Mouse (Mus musculus) frontal cortex, postnatal 25 days (tissue): ENCODE results near the gene Serpini2.
"Not testable (repeated sequence)": the region's sequence is repeated elsewhere in the genome, so short reads cannot be mapped to it uniquely, and the experiment has no call there.

ENCODE experiments used
- DNase-seq, 2 experiments: peaks; one replicate each; pipeline ENCODE4 v3.0.0; 2022; ENCODE audit warnings: low spot score in 2 of 2

The Serpini2 gene

DNA sequence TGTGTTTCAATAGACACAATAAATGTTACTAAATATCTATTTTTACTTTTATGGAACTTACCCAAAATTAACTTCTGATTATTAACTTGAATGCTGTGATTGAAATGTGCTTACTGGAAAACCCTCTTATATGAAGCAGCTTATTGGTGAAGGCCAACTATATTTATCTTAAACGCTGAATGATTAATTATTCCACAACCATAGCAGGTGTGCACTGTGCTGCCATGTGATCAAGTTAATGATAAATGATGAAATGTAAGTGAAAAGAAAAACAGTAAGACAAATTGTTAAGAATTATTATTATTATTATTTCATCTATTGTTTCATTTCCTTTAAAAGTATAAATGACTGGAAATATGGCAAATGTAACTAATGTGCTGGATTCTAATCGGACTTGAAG is at the start of gene Serpini2:
Gene Serpini2 (minus strand): TSS at position 101 of the 400 bp plus-strand sequence.
- DNase-seq: no peak

DNA sequence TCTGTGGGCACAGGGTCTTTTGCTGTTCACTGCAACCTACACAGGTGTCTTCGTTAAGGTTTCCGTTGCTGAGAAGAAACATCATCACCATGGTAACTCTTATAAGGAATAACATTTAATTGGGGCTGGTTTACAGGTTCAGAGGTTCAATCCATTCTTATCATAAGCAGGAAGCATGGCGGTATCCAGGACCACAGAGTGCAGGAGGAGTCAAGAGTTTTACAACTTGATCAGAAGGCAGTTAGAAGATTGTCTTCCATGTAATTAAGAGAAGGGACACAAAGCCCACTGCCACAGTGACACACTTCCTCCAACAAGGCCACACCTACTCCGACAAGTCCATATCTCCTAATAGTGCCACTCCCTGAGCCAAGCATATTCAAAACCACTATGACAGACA is 39.0 kb upstream of the Serpini2 start:
- no peak for DNase-seq

DNA sequence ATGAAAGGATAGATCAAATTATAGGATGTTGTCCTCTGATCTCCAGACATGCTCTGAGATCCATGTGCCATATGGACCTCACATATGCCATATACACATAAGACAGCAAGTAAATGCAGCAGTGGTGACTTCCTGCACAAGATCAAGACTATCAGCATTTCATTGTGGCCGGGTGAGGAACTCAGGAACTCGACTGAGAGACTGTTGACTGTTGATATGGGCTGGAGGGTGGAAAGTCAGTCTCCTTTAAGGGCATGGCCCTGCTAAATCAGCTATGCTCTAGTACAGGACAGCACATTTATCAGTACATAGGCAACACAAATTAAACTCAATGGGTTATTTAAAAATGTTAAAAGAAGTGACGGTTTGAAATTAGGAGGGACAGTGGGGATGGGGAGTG is 38.4 kb upstream of the Serpini2 start:
- no peak for DNase-seq

DNA sequence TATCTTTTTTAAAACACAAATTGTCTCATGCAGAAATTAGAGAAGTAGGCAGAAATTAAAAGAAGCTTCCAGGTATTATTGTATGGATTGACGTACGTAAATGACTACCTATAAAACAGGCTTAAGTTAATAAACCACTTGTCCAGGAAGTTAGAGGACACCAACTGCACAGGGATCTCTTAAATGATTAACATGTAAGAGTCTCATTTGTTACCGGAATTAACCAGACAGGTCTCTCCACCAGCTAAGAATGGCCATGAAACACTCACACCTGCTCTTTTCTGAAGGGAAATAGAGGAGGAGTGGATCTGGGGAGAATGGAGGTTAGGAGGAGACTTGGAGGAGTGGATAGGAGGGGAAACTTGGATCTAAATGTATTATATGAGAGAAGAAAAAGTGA is 35.7 kb upstream of the Serpini2 start:
- no peak for DNase-seq

DNA sequence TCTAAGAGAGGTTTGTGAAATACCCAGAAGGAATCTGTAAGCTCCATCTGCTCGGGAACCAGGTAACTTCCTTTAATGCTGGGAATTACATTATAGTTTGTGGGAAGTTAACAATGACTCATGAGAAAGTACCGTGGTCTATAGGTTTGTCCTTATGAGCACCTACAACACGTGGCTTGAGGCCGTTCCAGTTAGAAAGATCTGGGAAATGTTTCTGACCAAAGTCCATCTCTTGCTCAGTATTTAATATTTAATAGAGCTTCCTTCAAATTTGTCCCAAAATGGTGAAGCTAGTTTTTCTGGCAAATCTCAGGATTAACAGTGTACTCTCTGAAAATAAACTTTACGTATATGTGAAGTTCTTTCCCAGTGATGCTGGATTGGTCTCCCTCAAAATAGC is 34.7 kb upstream of the Serpini2 start:
- no peak for DNase-seq

DNA sequence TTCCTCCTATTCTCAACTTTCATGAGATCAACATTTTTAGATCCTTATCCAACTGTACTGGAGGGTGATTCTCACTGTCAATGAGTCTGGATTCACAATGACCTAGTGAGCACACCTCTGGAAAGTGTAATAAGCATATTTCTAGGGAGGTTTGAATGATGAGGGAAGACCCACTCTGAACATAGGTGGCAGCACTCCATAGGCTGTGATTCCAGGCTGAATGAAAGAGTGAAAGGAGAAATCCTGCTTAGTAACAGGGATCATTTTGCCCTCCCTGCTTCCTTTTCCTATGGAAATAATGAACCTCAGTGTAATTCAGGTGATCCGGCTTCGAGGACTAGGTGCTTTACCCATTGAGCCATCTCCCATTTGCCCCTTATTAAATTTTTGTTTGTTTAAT is 31.2 kb upstream of the Serpini2 start:
- DNase-seq: no peak

DNA sequence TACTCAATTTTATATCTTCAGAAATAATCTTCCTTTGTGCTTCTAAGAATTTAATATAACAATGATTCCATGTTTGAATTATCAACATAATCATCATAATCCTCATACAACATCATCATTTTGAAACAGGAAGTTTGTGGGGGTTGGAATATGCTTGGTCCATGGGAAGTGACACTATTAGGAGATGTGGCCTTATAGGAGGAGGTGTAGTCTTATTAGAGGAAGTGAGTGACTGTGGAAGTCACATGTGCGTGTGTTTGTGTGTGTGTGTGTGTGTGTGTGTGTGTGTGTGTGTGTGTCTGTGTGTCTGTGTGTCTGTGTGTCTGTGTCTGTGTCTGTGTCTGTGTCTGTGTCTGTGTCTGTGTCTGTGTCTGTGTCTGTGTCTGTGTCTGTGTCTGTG is 29.6 kb upstream of the Serpini2 start:
- not testable (repeated sequence) for DNase-seq

DNA sequence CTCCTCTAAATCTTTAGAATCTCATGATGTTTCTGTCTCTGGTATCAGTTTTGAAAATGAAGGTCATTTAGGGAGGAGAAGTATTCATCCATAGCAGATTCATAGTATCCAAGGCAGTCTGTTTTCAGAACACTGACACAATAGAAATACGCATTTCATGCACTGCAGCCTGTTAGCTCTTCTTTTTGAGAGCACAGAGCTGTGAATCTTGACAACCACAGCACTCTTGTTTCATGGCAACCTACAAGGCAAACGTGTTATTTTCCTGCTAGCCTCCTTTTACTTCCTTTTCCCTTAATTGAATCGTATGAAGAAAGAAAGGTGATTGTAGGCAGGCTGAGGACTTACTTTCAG is 27.9 kb upstream of the Serpini2 start:
- no peak for DNase-seq

DNA sequence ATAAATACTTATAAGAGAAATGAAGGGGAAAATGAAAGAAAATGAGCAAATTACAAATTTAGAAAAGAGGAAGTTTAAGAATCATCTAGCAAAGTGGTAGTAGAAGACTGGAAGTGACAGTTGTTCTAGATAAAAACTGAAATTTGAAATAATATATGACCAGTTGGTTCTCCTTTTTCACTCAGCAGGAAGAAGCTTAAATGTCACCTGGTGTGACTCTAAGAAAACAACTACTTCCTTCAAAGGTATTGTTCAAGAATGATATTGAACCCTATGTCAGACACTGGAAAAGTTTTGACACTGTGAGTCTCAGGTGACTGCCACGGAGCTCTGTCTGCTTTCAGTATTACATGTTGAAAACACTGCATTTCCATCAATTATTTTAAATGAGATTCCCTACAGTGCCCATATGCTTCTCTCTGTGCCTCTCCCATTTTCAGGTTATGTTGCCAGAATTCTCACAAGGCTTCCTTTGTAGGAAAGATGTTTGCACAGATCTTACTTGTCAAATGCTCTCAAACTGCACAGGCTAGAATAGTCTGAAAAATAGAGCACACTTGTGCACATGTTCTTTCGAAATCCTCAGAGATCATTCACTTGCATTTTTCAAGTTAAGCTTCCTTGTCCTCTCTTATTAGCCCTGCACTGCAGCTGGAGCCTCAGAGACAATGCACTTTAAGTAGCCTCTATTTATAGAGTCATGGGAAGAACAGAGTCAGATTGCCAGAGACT is 27.3 kb upstream of the Serpini2 start:
- DNase-seq: no peak

DNA sequence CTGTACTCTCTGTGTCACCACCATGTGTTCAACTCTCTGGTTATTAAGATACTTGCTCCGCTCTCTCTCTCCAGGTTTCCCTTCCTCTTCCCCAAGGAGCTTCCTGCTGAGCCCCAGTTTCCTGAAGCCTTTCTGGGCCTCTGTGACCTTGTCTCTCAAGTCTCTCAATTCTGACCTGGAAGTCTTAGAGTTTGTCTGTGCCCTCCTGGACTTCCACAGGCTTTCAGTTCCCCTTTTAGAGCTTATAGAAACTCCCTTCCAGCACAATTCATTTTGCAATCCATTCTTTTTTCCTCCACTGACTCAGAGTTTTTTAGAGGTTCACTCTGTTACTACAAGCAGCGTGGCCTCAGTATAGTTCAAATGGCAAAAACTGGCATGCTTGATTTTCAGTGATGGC is 23.4 kb upstream of the Serpini2 start:
- DNase-seq: no peak

DNA sequence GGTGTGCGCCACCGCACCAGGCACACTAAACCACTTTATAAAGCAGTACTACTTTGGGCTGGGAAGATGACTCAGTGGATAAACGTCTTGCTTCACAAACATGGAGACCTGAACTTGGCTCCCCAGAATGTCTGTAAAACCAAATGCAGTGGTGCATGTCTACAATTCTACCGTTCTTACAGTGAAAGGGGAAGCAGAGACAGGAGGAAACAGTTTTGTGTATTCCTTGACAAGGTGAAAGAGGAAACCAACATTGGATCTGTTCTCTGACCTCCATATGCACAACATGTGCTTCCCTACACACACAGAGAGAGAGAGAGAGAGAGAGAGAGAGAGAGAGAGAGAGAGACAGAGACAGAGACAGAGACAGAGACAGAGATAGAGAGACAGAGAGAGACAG is 7.6 kb upstream of the Serpini2 start:
- no peak for DNase-seq

DNA sequence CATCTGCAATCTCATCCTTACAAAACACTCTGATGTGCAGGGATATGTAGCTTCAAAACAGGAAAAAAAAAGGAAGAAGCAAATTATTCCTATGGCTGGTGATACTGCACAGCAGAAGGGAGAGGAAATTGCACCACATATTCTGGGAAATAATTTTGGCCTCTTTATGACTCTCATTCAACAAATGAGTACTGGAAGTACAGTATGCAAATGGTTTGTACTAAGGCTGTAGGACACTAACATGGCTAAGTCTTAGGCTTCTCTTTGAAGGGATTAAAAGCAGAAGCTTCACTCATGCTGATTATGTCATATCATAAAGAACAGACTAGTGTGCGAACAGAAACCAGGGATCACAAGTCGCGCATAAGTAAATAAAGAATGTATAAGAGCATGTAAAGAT is 6.6 kb upstream of the Serpini2 start:
- DNase-seq: no peak

DNA sequence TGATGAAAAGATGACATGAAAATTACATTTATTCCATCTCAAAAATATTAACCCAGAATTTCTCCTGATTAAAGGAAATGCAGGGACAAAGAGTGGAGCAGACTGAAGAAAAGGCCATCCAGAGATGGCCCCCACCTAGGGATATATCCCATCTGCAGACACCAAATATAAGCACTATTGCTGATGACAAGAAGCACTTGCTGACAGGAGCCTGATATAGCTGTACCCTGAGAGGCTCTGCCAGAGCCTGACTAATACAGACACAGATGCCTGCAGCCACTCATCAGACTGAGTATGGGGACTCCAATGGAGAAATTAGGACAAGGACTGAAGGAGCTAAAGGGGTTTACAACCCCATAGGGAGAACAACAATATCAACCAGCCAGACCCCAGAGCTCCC is 5.2 kb upstream of the Serpini2 start:
- DNase-seq: no peak

DNA sequence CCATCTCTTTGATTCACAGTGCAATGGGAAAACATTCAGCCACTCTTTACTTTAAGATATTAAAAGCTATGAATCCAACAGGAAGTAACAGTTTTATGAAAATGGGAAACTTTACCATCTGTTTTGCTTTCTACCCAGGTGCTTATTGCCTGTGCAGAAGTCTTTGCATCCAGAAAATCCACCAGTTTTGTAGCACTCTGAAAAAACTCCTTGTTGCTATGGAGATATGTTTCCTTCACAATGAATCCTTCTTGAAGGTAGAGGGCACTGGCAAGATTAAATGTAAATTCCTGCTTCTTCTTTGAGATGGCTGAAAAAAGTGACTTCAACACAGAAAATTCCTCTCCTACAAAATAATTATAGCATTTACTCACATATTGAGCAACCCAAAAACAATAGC is 10.5 kb downstream of the Serpini2 start:
- DNase-seq: no peak

DNA sequence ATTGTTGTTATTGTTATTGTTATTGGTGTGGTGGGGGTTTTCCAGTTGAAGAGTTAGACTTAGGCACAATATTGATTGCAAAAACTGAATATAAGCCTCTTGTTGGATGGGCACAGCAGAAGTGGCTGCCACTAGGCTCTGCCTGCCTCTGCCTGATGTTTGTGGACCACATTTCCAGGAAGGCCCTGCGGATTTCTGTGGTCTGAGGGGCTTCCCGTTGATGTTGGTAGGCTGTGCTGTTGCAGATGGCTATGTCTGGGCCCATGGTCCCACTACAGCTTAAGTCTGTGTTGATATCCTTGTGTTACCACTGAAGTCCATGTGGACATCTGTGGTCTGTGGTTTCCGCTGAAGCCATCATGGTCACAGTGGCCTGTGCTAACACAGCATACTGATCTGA is 50.2 kb downstream of the Serpini2 start:
- no peak for DNase-seq

DNA sequence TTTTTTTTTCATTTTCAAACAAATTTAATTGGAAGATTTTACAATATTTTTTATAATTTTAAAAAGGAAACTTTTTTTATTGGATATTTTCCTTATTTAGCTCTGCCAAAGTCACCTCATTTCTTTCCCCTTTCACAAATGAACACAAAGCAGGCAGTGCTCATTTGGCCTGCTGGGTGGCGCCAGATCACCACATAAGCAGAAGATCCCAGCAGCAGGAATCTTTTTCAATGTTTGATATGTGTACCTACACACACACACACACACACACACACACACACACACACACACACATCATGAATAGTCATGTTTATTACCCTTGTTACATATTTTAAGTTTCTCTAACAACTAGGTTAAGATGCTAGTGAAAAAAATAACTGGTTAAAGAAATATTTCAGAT is 50.7 kb downstream of the Serpini2 start:
- peak; percentile 27 to 44 for DNase-seq

DNA sequence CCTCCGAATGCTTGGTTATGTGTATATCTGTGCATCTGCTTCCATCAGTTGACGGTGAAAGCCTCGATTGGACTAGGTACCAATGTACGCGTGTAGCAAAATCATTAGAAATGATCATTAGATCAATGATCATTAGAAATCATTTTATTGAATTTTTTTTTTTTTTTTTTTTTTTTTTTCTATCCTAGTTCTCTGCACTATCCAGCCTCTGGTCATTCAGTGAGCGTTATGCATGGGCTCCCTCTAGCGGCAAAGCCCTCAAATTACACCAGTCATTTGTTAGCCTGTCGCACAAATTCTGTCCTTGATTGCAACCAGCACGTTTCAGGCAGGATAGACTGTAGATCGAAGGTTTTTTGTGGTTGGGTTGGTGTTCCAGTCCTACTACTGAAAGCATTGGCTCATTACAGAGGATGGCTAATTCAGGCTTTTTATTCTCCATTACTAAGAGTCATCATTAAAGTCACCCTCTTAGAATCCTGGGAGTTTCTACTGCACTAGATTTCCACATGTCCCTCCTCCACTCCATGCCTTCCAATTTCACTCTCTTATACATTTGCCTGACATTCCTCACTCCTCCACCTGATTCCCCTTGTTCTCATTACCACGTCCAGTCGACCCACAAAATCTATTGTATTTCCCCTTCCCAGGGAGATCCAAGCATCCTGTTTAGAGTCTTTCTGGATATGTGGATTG is 66.9 kb downstream of the Serpini2 start:
- peak; percentile 11 to 27 for DNase-seq
